Mouse (Mus musculus) cerebellum, adult 2 months (tissue): ENCODE data around the gene Aox3.

ENCODE experiments used
- CTCF ChIP-seq: fragments of 200-500 bp; IDR thresholded peaks from 2 replicates; pipeline ENCODE4 v1.5.1; 2011; ENCODE audit warnings: low read depth, mild to moderate bottlenecking, control low read depth, low read length, moderate library complexity, borderline replicate concordance; ENCODE audit not compliant: insufficient read depth
- POLR2A ChIP-seq: fragments of 200-500 bp; IDR thresholded peaks from 2 replicates; pipeline ENCODE4 v1.6.1; 2011; ENCODE audit warnings: low read length, control low read depth, borderline replicate concordance; ENCODE audit not compliant: insufficient read depth

DNA sequence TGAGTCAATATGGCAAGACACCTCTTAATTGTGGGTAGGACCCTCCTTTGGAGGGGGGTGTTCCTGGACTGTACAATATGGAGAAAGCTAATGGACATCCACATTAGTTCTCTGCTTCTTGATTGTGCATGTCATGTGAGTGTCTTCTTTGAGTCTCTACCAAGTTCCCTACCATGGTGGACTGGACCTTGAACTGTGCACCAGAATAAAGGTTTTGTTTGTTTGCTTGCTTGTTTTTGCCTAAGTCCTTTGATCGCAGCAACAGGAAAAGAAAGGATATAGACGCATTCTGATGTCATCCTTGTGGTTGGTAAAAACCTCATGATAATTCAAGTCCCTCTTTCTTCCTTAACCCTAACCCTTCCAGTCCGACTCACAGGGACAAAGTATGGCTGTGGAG, 5.3 kb downstream of the Aox3 start:
- no peak for TF ChIP-seq CTCF
- no peak for TF ChIP-seq POLR2A
